Mouse (Mus musculus): ENCODE results near the gene Glra1. TPM values are rescaled to one million over a fixed set of nuclear protein-coding genes. Genes with fewer than 3 reads are reported as not detected.
"Not testable (repeated sequence)": the region's sequence is repeated elsewhere in the genome, so short reads cannot be mapped to it uniquely, and the experiment has no call there.

Gene Glra1
- 1.7 and 2.5 TPM in 2 replicates for polyA plus RNA-seq (2014; fragmentation: Nextera tagmentation; extraction: Ambion mirVana)

GRCm38 (mm10) chr11:55607808-55608523 lies at the start of gene Glra1:
TSS of gene Glra1 (minus strand) at chr11:55608198.
- peak within 1 kb of the TSS; percentile 58 for H3K9ac ChIP-seq
- peak within 1 kb of the TSS; percentile 42 for H3K4me3 ChIP-seq (replicated peaks; ENCODE audit: low read length)
- DNase-seq (ENCODE audit: low spot score): peak; percentile 78
- H3K9me3 ChIP-seq (ENCODE audit: control insufficient read depth, low read length): no peaks in the 10 kb centered on the region
- H3K4me1 ChIP-seq (replicated peaks; ENCODE audit: control insufficient read depth, insufficient read depth, low read length): peaks cover 17% of the 10 kb centered on the region; the same call in 1 of the 2 replicates
- peak within 1 kb of the TSS; percentile 53 for H3K4me2 ChIP-seq (replicated peaks)
- H3K27me3 ChIP-seq (ENCODE audit: control insufficient read depth, insufficient read depth, low read length): no peaks in the 10 kb centered on the region
- peak; percentile 56 for ATAC-seq (ENCODE audit: low FRiP score)
- under 1% methylated on average over 36 of the region's 36 CpGs for WGBS
- H3K36me3 ChIP-seq (replicated peaks; ENCODE audit: control insufficient read depth, insufficient read depth): no peaks in the 10 kb centered on the region
- peak within 1 kb of the TSS; percentile 76 for H3K27ac ChIP-seq

GRCm38 (mm10) chr11:55636961-55637360 lies 29.0 kb upstream of the Glra1 start:
- no peak overlapping the region for H3K4me2 ChIP-seq (replicated peaks)
- H3K9ac ChIP-seq: no peak overlapping the region
- no peaks in the 10 kb centered on the region for H3K36me3 ChIP-seq (replicated peaks; ENCODE audit: control insufficient read depth, insufficient read depth)
- no peak overlapping the region for H3K4me3 ChIP-seq (replicated peaks; ENCODE audit: low read length)
- WGBS: 26% methylated on average over 4 of the region's 4 CpGs
- no peaks in the 10 kb centered on the region for H3K9me3 ChIP-seq (ENCODE audit: control insufficient read depth, low read length)
- no peak for ATAC-seq (ENCODE audit: low FRiP score)
- 0 out of 2 replicates have a peak overlapping the region, but pooled peaks have one; percentile 24 for H3K27ac ChIP-seq
- 0 out of 2 replicates have a peak, but pooled peaks cover 7% of the 10 kb centered on the region for H3K4me1 ChIP-seq (replicated peaks; ENCODE audit: control insufficient read depth, insufficient read depth, low read length)
- H3K27me3 ChIP-seq (ENCODE audit: control insufficient read depth, insufficient read depth, low read length): no peaks in the 10 kb centered on the region
- peak; percentile 46 for DNase-seq (ENCODE audit: low spot score)

- 0 out of 2 replicates have a peak, but pooled peaks cover 7% of the 10 kb centered on the region for H3K4me1 ChIP-seq (replicated peaks; ENCODE audit: control insufficient read depth, insufficient read depth, low read length)
- H3K4me3 ChIP-seq (replicated peaks; ENCODE audit: low read length): no peak overlapping the region
- H3K27me3 ChIP-seq (ENCODE audit: control insufficient read depth, insufficient read depth, low read length): no peaks in the 10 kb centered on the region
- no peak overlapping the region for H3K27ac ChIP-seq
- DNase-seq (ENCODE audit: low spot score): no peak
- H3K36me3 ChIP-seq (replicated peaks; ENCODE audit: control insufficient read depth, insufficient read depth): no peaks in the 10 kb centered on the region
- ATAC-seq (ENCODE audit: low FRiP score): no peak
- no peak overlapping the region for H3K9ac ChIP-seq
- H3K9me3 ChIP-seq (ENCODE audit: control insufficient read depth, low read length): no peaks in the 10 kb centered on the region
- no peak overlapping the region for H3K4me2 ChIP-seq (replicated peaks)
These were observed 25.9 kb upstream of the Glra1 start for GRCm38 (mm10) chr11:55633901-55634300.

GRCm38 (mm10) chr11:55614631-55615030 lies 6.6 kb upstream of the Glra1 start:
- not testable (repeated sequence) for H3K27ac ChIP-seq; H3K27me3 ChIP-seq (ENCODE audit: control insufficient read depth, insufficient read depth, low read length); DNase-seq (ENCODE audit: low spot score); H3K9ac ChIP-seq; H3K9me3 ChIP-seq (ENCODE audit: control insufficient read depth, low read length); ATAC-seq (ENCODE audit: low FRiP score); H3K4me3 ChIP-seq (replicated peaks; ENCODE audit: low read length); H3K4me1 ChIP-seq (replicated peaks; ENCODE audit: control insufficient read depth, insufficient read depth, low read length); H3K4me2 ChIP-seq (replicated peaks); H3K36me3 ChIP-seq (replicated peaks; ENCODE audit: control insufficient read depth, insufficient read depth)
- WGBS: 77% methylated on average over 8 of the region's 8 CpGs

- Histone ChIP-seq H3K27ac (peak overlapping the region; percentile 76), H3K4me1 (replicated peaks; ENCODE audit: control insufficient read depth, insufficient read depth, low read length) (peaks cover 12% of the 10 kb centered on the region; the same call in 1 of the 2 replicates), H3K27me3 (ENCODE audit: control insufficient read depth, insufficient read depth, low read length) (no peaks in the 10 kb centered on the region), H3K9me3 (ENCODE audit: control insufficient read depth, low read length) (no peaks in the 10 kb centered on the region), H3K4me2 (replicated peaks) (peak overlapping the region; percentile 53), H3K36me3 (replicated peaks; ENCODE audit: control insufficient read depth, insufficient read depth) (no peaks in the 10 kb centered on the region), H3K9ac (peak overlapping the region; percentile 58), H3K4me3 (replicated peaks; ENCODE audit: low read length) (peak overlapping the region; percentile 42)
- ATAC-seq (ENCODE audit: low FRiP score): peak; percentile 68
- 0% methylated on average over 12 of the region's 12 CpGs for WGBS
- peak; percentile 73 for DNase-seq (ENCODE audit: low spot score)
These were observed 524 bp upstream of the Glra1 start for GRCm38 (mm10) chr11:55608524-55608920.

GRCm38 (mm10) chr11:55607066-55607807 lies 761 bp downstream of the Glra1 start:
- Histone ChIP-seq H3K4me3 (replicated peaks; ENCODE audit: low read length) (peak overlapping the region; percentile 42), H3K9ac (peak overlapping the region; percentile 58), H3K27me3 (ENCODE audit: control insufficient read depth, insufficient read depth, low read length) (no peaks in the 10 kb centered on the region), H3K9me3 (ENCODE audit: control insufficient read depth, low read length) (no peaks in the 10 kb centered on the region), H3K4me1 (replicated peaks; ENCODE audit: control insufficient read depth, insufficient read depth, low read length) (peaks cover 18% of the 10 kb centered on the region), H3K4me2 (replicated peaks) (peak overlapping the region; percentile 53), H3K36me3 (replicated peaks; ENCODE audit: control insufficient read depth, insufficient read depth) (no peaks in the 10 kb centered on the region), H3K27ac (peak overlapping the region; percentile 76)
- ATAC-seq (ENCODE audit: low FRiP score) (peak; percentile 72), DNase-seq (ENCODE audit: low spot score) (peak; percentile 80)
- WGBS: 1% methylated on average over 26 of the region's 26 CpGs

GRCm38 (mm10) chr11:55601447-55602065 lies 6.4 kb downstream of the Glra1 start:
- ATAC-seq (ENCODE audit: low FRiP score): peak; percentile 77; the same call in 1 of the 2 replicates
- peak overlapping the region; percentile 21; the same call in 1 of the 2 replicates for H3K27ac ChIP-seq
- peak; percentile 47 for DNase-seq (ENCODE audit: low spot score)
- H3K9me3 ChIP-seq (ENCODE audit: control insufficient read depth, low read length): no peaks in the 10 kb centered on the region
- no peaks in the 10 kb centered on the region for H3K27me3 ChIP-seq (ENCODE audit: control insufficient read depth, insufficient read depth, low read length)
- 8% methylated on average over 11 of the region's 11 CpGs for WGBS
- H3K4me1 ChIP-seq (replicated peaks; ENCODE audit: control insufficient read depth, insufficient read depth, low read length): peaks cover 37% of the 10 kb centered on the region
- H3K4me3 ChIP-seq (replicated peaks; ENCODE audit: low read length): no peak overlapping the region
- peak overlapping the region; percentile 35; the same call in 1 of the 2 replicates for H3K9ac ChIP-seq
- no peaks in the 10 kb centered on the region for H3K36me3 ChIP-seq (replicated peaks; ENCODE audit: control insufficient read depth, insufficient read depth)
- peak overlapping the region; percentile 44 for H3K4me2 ChIP-seq (replicated peaks)

GRCm38 (mm10) chr11:55595726-55596125 lies 12.3 kb downstream of the Glra1 start:
- WGBS: 98% methylated on average over 1 of the region's 1 CpGs
- no peak for ATAC-seq (ENCODE audit: low FRiP score)
- peaks cover 3% of the 10 kb centered on the region; the same call in 1 of the 2 replicates for H3K4me1 ChIP-seq (replicated peaks; ENCODE audit: control insufficient read depth, insufficient read depth, low read length)
- DNase-seq (ENCODE audit: low spot score): no peak
- no peak overlapping the region for H3K27ac ChIP-seq
- H3K4me2 ChIP-seq (replicated peaks): no peak overlapping the region
- H3K36me3 ChIP-seq (replicated peaks; ENCODE audit: control insufficient read depth, insufficient read depth): no peaks in the 10 kb centered on the region
- H3K27me3 ChIP-seq (ENCODE audit: control insufficient read depth, insufficient read depth, low read length): no peaks in the 10 kb centered on the region
- no peak overlapping the region for H3K9ac ChIP-seq
- no peak overlapping the region for H3K4me3 ChIP-seq (replicated peaks; ENCODE audit: low read length)
- no peaks in the 10 kb centered on the region for H3K9me3 ChIP-seq (ENCODE audit: control insufficient read depth, low read length)

- no peak overlapping the region for H3K4me2 ChIP-seq (replicated peaks)
- H3K4me3 ChIP-seq (replicated peaks; ENCODE audit: low read length): no peak overlapping the region
- H3K27ac ChIP-seq: no peak overlapping the region
- ATAC-seq (ENCODE audit: low FRiP score) (no peak), DNase-seq (ENCODE audit: low spot score) (no peak)
- H3K36me3 ChIP-seq (replicated peaks; ENCODE audit: control insufficient read depth, insufficient read depth): no peaks in the 10 kb centered on the region
- H3K27me3 ChIP-seq (ENCODE audit: control insufficient read depth, insufficient read depth, low read length): no peaks in the 10 kb centered on the region
- H3K9ac ChIP-seq: no peak overlapping the region
- H3K9me3 ChIP-seq (ENCODE audit: control insufficient read depth, low read length): no peaks in the 10 kb centered on the region
- H3K4me1 ChIP-seq (replicated peaks; ENCODE audit: control insufficient read depth, insufficient read depth, low read length): no peaks in the 10 kb centered on the region
- WGBS: 80% methylated on average over 3 of the region's 3 CpGs
These were observed 13.6 kb downstream of the Glra1 start for GRCm38 (mm10) chr11:55594411-55594810.
